Mouse (Mus musculus): ENCODE measurements around the gene P4ha2.

- TF ChIP-seq EP300 (IDR thresholded peaks at IDR 0.05; ENCODE audit: low read depth) (no peak), CTCF (IDR thresholded peaks at IDR 0.05; ENCODE audit: low read depth) (no peak)
Observed at GRCm38 (mm10) chr11:54125982-54126648, 26.2 kb downstream of the P4ha2 start.
